Mouse (Mus musculus): ENCODE measurements around the gene Tjp3. TPM values are rescaled to one million over a fixed set of nuclear protein-coding genes. Genes with fewer than 3 reads are reported as not detected.
A peak's percentile ranks its signal among the peaks of the same experiment; 100 is the strongest.

Gene Tjp3
- polyA plus RNA-seq, 1 experiment from 2014 or later, result 22.6 TPM

DNA sequence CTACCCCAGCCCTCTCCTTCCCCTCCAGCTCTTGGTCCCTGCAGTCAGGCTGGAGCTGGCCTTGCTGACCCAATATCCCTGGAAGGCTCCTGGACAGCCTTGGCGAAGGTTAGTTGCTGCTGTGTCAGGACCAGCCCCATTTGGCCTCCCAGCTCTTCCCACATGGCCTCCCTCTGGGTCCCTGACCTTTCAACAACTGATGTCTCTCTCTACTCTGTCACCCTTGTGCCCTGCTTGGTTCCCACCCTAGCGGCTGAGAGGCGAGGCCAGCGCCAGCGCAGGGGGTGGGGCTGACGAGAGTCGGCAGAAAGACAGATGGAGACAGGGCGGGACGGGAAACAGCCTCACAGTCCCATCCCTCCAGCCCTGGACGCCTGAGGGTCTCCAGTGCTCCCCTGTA lies 37.0 kb upstream of the Tjp3 start, which contains the start of gene Tbxa2r:
Gene Tbxa2r, plus strand, starts transcription at position 346 of the 400 bp plus-strand sequence.
- Histone ChIP-seq H3K4me2 (replicated peaks; ENCODE audit: low read depth, low read length) (peak within 1 kb of the TSS; percentile 34), H3K36me3 (ENCODE audit: insufficient read depth, low read length) (peaks cover 39% of the 10 kb centered on the region), H3K27ac (ENCODE audit: low read length) (peak within 1 kb of the TSS; percentile 89), H3K9me3 (ENCODE audit: low read length) (no peaks in the 10 kb centered on the region), H3K27me3 (ENCODE audit: insufficient read depth, low read length) (0 out of 2 replicates have a peak, but pooled peaks cover 4% of the 10 kb centered on the region), H3K9ac (replicated peaks; ENCODE audit: low read length) (peak within 1 kb of the TSS; percentile 31), H3K4me3 (ENCODE audit: low read length) (peak within 1 kb of the TSS; percentile 26), H3K4me1 (ENCODE audit: insufficient read depth, low read length) (peaks cover 29% of the 10 kb centered on the region)
- ATAC-seq (ENCODE audit: low FRiP score, low TSS enrichment), result peak; percentile 39
- WGBS, result 12% methylated on average over 10 of the region's 10 CpGs

DNA sequence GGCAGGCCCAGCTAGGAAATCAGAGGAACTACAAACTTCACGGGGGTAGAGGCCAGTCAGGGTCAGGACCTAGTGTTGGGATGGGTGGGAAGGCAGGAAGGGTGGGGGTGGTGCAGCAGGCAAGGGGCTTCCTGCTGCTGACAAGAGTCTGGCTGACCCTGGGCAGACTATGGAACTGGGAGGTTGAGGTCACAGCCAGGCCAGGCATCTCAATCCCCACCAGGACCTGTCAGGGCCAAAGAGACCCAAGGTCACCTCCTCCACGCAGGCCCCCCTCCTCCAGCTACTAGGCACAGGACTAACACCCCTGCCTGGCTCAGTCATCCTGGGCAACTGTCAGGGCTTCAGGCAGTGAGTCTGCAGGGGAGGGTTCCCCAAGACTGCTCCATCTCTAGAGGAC lies 36.6 kb upstream of the Tjp3 start:
- Histone ChIP-seq H3K9ac (replicated peaks; ENCODE audit: low read length) (0 out of 2 replicates have a peak overlapping the region, but pooled peaks have one; percentile 3), H3K4me3 (ENCODE audit: low read length) (no peak overlapping the region), H3K36me3 (ENCODE audit: insufficient read depth, low read length) (peaks cover 43% of the 10 kb centered on the region), H3K4me2 (replicated peaks; ENCODE audit: low read depth, low read length) (peak overlapping the region; percentile 34; the same call in 1 of the 2 replicates), H3K4me1 (ENCODE audit: insufficient read depth, low read length) (peaks cover 29% of the 10 kb centered on the region), H3K27ac (ENCODE audit: low read length) (peak overlapping the region; percentile 89), H3K9me3 (ENCODE audit: low read length) (no peaks in the 10 kb centered on the region), H3K27me3 (ENCODE audit: insufficient read depth, low read length) (0 out of 2 replicates have a peak, but pooled peaks cover 3% of the 10 kb centered on the region)
- ATAC-seq (ENCODE audit: low FRiP score, low TSS enrichment), result no peak
- 12% methylated on average over 2 of the region's 2 CpGs for WGBS

DNA sequence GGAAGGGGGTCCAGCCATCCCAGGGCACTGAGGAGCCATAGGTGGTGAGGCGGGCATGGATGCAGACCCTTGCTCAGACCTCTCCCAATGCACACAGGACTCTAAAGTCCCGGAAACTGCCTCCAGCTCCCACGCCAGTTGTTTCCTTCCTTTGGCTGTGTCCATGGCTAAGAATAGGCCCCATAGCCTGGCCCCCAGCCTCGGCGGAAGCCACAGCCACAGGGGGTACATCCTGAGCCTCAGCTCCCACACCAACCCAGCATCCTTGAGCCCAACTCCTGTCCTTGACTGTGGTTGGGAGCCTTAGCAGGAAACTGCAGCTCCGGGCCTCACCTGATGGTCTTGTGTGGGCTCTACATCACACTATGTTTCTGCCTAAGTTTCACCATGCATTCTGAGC lies 35.5 kb upstream of the Tjp3 start:
- Histone ChIP-seq H3K4me3 (ENCODE audit: low read length) (no peak overlapping the region), H3K27ac (ENCODE audit: low read length) (peak overlapping the region; percentile 76), H3K36me3 (ENCODE audit: insufficient read depth, low read length) (peaks cover 51% of the 10 kb centered on the region), H3K4me2 (replicated peaks; ENCODE audit: low read depth, low read length) (no peak overlapping the region), H3K9me3 (ENCODE audit: low read length) (no peaks in the 10 kb centered on the region), H3K9ac (replicated peaks; ENCODE audit: low read length) (no peak overlapping the region), H3K27me3 (ENCODE audit: insufficient read depth, low read length) (no peaks in the 10 kb centered on the region), H3K4me1 (ENCODE audit: insufficient read depth, low read length) (peaks cover 33% of the 10 kb centered on the region)
- ATAC-seq (ENCODE audit: low FRiP score, low TSS enrichment), result peak; percentile 17; the same call in 1 of the 2 replicates
- 76% methylated on average over 6 of the region's 6 CpGs for WGBS

DNA sequence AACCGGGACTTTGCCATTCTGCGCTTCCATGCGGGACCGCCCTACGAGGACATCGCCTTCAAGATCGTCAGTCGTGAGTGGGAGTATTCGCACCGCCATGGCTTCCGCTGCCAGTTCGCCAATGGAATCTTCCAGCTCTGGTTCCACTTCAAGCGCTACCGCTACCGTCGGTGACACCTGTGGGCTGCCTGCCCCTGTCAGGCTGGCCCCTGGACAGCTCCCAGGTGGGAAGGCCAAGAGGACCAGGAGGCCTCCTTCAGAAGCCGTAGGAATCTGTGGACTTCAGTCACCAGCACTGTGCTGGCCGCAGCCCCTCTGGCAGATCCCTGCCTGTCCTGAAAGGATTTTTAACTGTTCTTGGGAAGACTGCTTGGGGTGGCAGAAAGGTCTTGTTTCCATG lies 34.4 kb upstream of the Tjp3 start:
- no peak overlapping the region for H3K4me3 ChIP-seq (ENCODE audit: low read length)
- H3K4me2 ChIP-seq (replicated peaks; ENCODE audit: low read depth, low read length), result no peak overlapping the region
- WGBS, result 89% methylated on average over 18 of the region's 18 CpGs
- no peaks in the 10 kb centered on the region for H3K27me3 ChIP-seq (ENCODE audit: insufficient read depth, low read length)
- no peak overlapping the region for H3K9ac ChIP-seq (replicated peaks; ENCODE audit: low read length)
- ATAC-seq (ENCODE audit: low FRiP score, low TSS enrichment), result no peak
- peaks cover 37% of the 10 kb centered on the region for H3K4me1 ChIP-seq (ENCODE audit: insufficient read depth, low read length)
- no peaks in the 10 kb centered on the region for H3K9me3 ChIP-seq (ENCODE audit: low read length)
- peak overlapping the region; percentile 76; the same call in 1 of the 2 replicates for H3K27ac ChIP-seq (ENCODE audit: low read length)
- peaks cover 51% of the 10 kb centered on the region for H3K36me3 ChIP-seq (ENCODE audit: insufficient read depth, low read length)

DNA sequence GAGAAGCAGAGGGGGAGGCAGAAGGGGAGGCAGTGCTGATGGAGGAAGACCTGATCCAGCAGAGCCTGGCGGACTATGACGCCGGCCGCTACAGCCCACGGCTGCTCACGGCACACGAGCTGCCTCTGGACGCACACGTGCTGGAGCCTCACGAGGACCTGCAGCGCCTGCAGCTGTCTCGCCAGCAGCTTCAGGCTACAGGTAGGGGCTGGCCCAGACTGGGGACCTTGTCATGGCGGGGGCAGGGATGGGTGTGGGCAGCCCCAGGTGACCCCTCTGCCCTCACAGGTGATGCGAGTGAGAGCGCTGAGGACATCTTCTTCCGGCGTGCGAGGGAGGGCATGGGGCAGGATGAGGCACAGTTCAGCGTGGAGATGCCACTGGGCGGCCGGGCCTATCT lies 33.8 kb upstream of the Tjp3 start:
- no peaks in the 10 kb centered on the region for H3K27me3 ChIP-seq (ENCODE audit: insufficient read depth, low read length)
- no peaks in the 10 kb centered on the region for H3K9me3 ChIP-seq (ENCODE audit: low read length)
- H3K9ac ChIP-seq (replicated peaks; ENCODE audit: low read length), result no peak overlapping the region
- H3K4me2 ChIP-seq (replicated peaks; ENCODE audit: low read depth, low read length), result no peak overlapping the region
- H3K36me3 ChIP-seq (ENCODE audit: insufficient read depth, low read length), result peaks cover 51% of the 10 kb centered on the region
- no peak overlapping the region for H3K4me3 ChIP-seq (ENCODE audit: low read length)
- no peak for ATAC-seq (ENCODE audit: low FRiP score, low TSS enrichment)
- WGBS, result 89% methylated on average over 21 of the region's 21 CpGs
- H3K4me1 ChIP-seq (ENCODE audit: insufficient read depth, low read length), result peaks cover 36% of the 10 kb centered on the region
- H3K27ac ChIP-seq (ENCODE audit: low read length), result no peak overlapping the region

DNA sequence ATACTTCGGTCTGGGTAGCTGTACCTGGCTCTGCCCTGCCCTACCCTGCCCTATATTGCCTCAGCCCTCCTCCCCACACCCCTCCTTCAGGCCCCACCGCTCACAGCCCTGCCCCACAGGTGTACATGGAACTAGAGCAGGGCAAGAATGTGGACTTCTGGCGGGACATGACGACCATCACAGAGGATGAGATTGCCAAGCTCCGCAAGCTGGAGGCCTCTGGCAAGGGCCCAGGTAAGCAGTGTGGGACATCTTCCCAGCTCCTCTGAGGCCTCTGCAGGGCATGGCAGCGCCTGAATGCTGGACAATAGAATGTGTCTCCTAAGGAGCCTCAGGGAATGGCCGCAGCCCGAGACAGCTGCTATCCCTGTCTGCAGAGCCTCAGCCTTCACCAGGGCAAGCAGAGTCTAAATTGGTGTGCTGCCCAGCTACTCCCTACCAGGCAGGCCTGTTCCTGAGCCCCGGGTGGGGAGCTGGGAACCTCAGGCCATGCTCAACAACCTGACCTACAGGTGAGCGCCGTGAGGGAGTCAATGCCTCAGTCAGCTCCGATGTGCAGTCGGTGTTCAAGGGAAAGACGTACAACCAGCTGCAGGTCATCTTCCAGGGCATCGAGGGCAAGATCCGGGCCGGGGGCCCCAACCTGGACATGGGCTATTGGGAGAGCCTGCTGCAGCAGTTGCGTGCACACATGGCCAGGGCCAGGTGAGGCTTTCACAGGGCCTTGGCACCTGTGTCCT lies 32.6 kb upstream of the Tjp3 start:
- no peaks in the 10 kb centered on the region for H3K9me3 ChIP-seq (ENCODE audit: low read length)
- H3K27ac ChIP-seq (ENCODE audit: low read length), result no peak overlapping the region
- no peak overlapping the region for H3K4me2 ChIP-seq (replicated peaks; ENCODE audit: low read depth, low read length)
- no peak for ATAC-seq (ENCODE audit: low FRiP score, low TSS enrichment)
- peaks cover 51% of the 10 kb centered on the region for H3K36me3 ChIP-seq (ENCODE audit: insufficient read depth, low read length)
- H3K4me3 ChIP-seq (ENCODE audit: low read length), result no peak overlapping the region
- no peak overlapping the region for H3K9ac ChIP-seq (replicated peaks; ENCODE audit: low read length)
- no peaks in the 10 kb centered on the region for H3K27me3 ChIP-seq (ENCODE audit: insufficient read depth, low read length)
- 94% methylated on average over 18 of the region's 18 CpGs for WGBS
- peaks cover 32% of the 10 kb centered on the region for H3K4me1 ChIP-seq (ENCODE audit: insufficient read depth, low read length)

DNA sequence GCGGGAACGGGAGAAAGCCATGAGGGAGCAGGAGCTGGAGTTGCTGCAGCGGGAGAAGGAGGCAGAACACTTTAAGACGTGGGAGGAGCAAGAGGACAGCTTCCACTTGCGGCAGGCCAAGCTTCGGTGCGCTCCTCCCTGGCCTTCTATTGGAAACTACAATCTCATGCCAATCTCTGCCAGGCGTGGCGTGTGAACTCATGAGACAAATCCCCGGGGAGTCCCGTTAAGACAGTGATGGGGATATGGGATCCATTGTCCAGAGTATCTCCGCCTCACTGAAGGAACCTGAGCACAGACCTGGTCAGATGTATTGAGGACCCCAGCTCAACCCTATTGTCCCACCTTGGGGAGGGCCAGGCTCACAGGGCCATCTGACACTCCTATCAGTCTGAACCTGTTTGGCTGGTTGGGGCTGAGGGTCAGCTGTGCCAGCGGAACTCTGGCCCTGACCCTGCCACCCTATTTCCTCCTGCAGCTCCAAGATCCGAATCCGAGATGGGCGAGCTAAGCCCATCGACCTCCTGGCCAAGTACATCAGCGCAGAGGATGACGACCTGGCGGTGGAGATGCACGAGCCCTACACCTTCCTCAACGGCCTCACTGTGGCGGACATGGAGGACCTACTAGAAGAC lies 31.9 kb upstream of the Tjp3 start:
- Histone ChIP-seq H3K36me3 (ENCODE audit: insufficient read depth, low read length) (peaks cover 52% of the 10 kb centered on the region), H3K27ac (ENCODE audit: low read length) (no peak overlapping the region), H3K27me3 (ENCODE audit: insufficient read depth, low read length) (no peaks in the 10 kb centered on the region), H3K4me1 (ENCODE audit: insufficient read depth, low read length) (peaks cover 28% of the 10 kb centered on the region), H3K9ac (replicated peaks; ENCODE audit: low read length) (no peak overlapping the region), H3K9me3 (ENCODE audit: low read length) (no peaks in the 10 kb centered on the region), H3K4me2 (replicated peaks; ENCODE audit: low read depth, low read length) (no peak overlapping the region), H3K4me3 (ENCODE audit: low read length) (no peak overlapping the region)
- ATAC-seq (ENCODE audit: low FRiP score, low TSS enrichment), result no peak
- 91% methylated on average over 23 of the region's 23 CpGs for WGBS

DNA sequence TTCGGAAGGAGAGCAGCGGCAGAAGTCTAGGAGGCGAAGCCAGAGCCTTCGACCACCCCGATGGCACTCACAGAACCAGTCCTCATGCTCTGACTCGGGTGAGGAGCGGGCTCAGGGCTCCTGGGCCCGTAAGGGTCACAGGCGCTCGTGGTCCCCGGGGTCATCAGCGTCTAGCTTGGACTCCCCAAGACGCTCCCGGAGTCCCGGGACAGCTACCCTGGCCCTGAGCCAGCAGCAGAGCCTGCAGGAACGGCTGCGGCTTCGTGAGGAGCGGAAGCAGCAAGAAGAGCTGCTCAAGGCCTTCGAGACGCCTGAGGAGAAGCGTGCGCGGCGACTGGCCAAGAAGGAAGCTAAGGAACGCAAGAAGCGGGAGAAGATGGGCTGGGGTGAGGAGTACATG lies 31.1 kb upstream of the Tjp3 start:
- no peak for ATAC-seq (ENCODE audit: low FRiP score, low TSS enrichment)
- H3K9me3 ChIP-seq (ENCODE audit: low read length), result no peaks in the 10 kb centered on the region
- H3K9ac ChIP-seq (replicated peaks; ENCODE audit: low read length), result no peak overlapping the region
- no peaks in the 10 kb centered on the region for H3K27me3 ChIP-seq (ENCODE audit: insufficient read depth, low read length)
- H3K4me1 ChIP-seq (ENCODE audit: insufficient read depth, low read length), result peaks cover 25% of the 10 kb centered on the region
- WGBS, result 93% methylated on average over 27 of the region's 27 CpGs
- peak overlapping the region; percentile 91 for H3K4me3 ChIP-seq (ENCODE audit: low read length)
- H3K36me3 ChIP-seq (ENCODE audit: insufficient read depth, low read length), result peaks cover 55% of the 10 kb centered on the region
- H3K27ac ChIP-seq (ENCODE audit: low read length), result no peak overlapping the region
- H3K4me2 ChIP-seq (replicated peaks; ENCODE audit: low read depth, low read length), result peak overlapping the region; percentile 74; the same call in 1 of the 2 replicates

DNA sequence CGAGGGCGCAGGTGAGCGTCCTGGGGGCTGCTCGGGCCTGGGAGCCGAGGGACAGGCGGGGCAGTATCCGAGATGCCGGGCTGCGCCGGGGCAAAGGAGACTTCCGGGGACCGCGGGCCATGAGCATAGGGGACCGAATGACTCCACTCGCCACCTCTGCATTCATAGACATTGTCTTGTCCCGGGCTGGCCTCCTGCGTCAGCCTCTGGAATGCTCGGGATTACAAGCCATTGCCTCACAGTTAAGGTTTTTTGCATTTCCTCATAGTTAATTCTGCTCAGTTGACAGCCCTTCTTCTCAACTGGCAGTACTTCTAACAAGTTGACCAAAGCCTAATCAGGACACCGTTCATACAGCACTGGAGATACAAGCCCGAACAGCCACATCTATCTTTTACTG lies 30.1 kb upstream of the Tjp3 start:
- 3% methylated on average over 20 of the region's 20 CpGs for WGBS
- Histone ChIP-seq H3K9me3 (ENCODE audit: low read length) (no peaks in the 10 kb centered on the region), H3K4me1 (ENCODE audit: insufficient read depth, low read length) (peaks cover 35% of the 10 kb centered on the region), H3K4me3 (ENCODE audit: low read length) (peak overlapping the region; percentile 91), H3K27ac (ENCODE audit: low read length) (peak overlapping the region; percentile 95), H3K9ac (replicated peaks; ENCODE audit: low read length) (peak overlapping the region; percentile 87), H3K36me3 (ENCODE audit: insufficient read depth, low read length) (peaks cover 47% of the 10 kb centered on the region), H3K4me2 (replicated peaks; ENCODE audit: low read depth, low read length) (peak overlapping the region; percentile 74), H3K27me3 (ENCODE audit: insufficient read depth, low read length) (no peaks in the 10 kb centered on the region)
- ATAC-seq (ENCODE audit: low FRiP score, low TSS enrichment), result no peak
